Mouse (Mus musculus): ENCODE data around the gene Tmem168. TPM values are rescaled to one million over a fixed set of nuclear protein-coding genes. Genes with fewer than 3 reads are reported as not detected.
A peak's percentile ranks its signal among the peaks of the same experiment; 100 is the strongest.

Gene Tmem168
- polyA plus RNA-seq, 1 experiment from 2014 or later, result 38.4 TPM

GRCm38 (mm10) chr6:13603134-13603533 is 4.8 kb downstream of the Tmem168 start:
- no peak overlapping the region for H3K4me3 ChIP-seq (ENCODE audit: low read depth, low read length)
- H3K27me3 ChIP-seq (replicated peaks; ENCODE audit: control insufficient read depth, insufficient read depth, low read length), result no peaks in the 10 kb centered on the region
- H3K4me1 ChIP-seq (ENCODE audit: control insufficient read depth, insufficient read depth, low read length), result peaks cover 27% of the 10 kb centered on the region
- no peak for DNase-seq (ENCODE audit: low spot score)
- H3K9ac ChIP-seq (ENCODE audit: low read depth, low read length), result no peak overlapping the region
- no peak for ATAC-seq (ENCODE audit: low read depth)
- no peak overlapping the region for H3K27ac ChIP-seq (replicated peaks; ENCODE audit: low read depth, low read length)
- peaks cover 14% of the 10 kb centered on the region for H3K36me3 ChIP-seq (ENCODE audit: control insufficient read depth, insufficient read depth, low read length)
- H3K9me3 ChIP-seq (ENCODE audit: control insufficient read depth, low read length), result no peaks in the 10 kb centered on the region
- no peak overlapping the region for H3K4me2 ChIP-seq (ENCODE audit: low read depth, low read length)
- 86% methylated on average over 6 of the region's 6 CpGs for WGBS

- no peak overlapping the region for H3K4me3 ChIP-seq (ENCODE audit: low read depth, low read length)
- no peak overlapping the region for H3K9ac ChIP-seq (ENCODE audit: low read depth, low read length)
- no peaks in the 10 kb centered on the region for H3K9me3 ChIP-seq (ENCODE audit: control insufficient read depth, low read length)
- WGBS, result 35% methylated on average over 6 of the region's 6 CpGs
- no peak for ATAC-seq (ENCODE audit: low read depth)
- no peaks in the 10 kb centered on the region for H3K27me3 ChIP-seq (replicated peaks; ENCODE audit: control insufficient read depth, insufficient read depth, low read length)
- peak overlapping the region; percentile 32 for H3K4me2 ChIP-seq (ENCODE audit: low read depth, low read length)
- peaks cover 14% of the 10 kb centered on the region for H3K36me3 ChIP-seq (ENCODE audit: control insufficient read depth, insufficient read depth, low read length)
- H3K27ac ChIP-seq (replicated peaks; ENCODE audit: low read depth, low read length), result no peak overlapping the region; the same call in 1 of the 2 replicates
- H3K4me1 ChIP-seq (ENCODE audit: control insufficient read depth, insufficient read depth, low read length), result peaks cover 22% of the 10 kb centered on the region
- DNase-seq (ENCODE audit: low spot score), result peak; percentile 68
Observed at GRCm38 (mm10) chr6:13601587-13601986, 6.3 kb downstream of the Tmem168 start.

- ATAC-seq (ENCODE audit: low read depth), result no peak
- H3K27ac ChIP-seq (replicated peaks; ENCODE audit: low read depth, low read length), result no peak overlapping the region
- 62% methylated on average over 7 of the region's 7 CpGs for WGBS
Observed at GRCm38 (mm10) chr6:13598239-13598923, 9.5 kb downstream of the Tmem168 start.

GRCm38 (mm10) chr6:13592729-13593345 is 15.1 kb downstream of the Tmem168 start:
- H3K4me2 ChIP-seq (ENCODE audit: low read depth, low read length), result no peak overlapping the region
- DNase-seq (ENCODE audit: low spot score) (peak; percentile 32), ATAC-seq (ENCODE audit: low read depth) (no peak)
- 36% methylated on average over 4 of the region's 4 CpGs for WGBS
- H3K4me1 ChIP-seq (ENCODE audit: control insufficient read depth, insufficient read depth, low read length), result no peaks in the 10 kb centered on the region
- no peak overlapping the region for H3K9ac ChIP-seq (ENCODE audit: low read depth, low read length)
- peaks cover 45% of the 10 kb centered on the region for H3K36me3 ChIP-seq (ENCODE audit: control insufficient read depth, insufficient read depth, low read length)
- no peak overlapping the region for H3K4me3 ChIP-seq (ENCODE audit: low read depth, low read length)
- no peak overlapping the region for H3K27ac ChIP-seq (replicated peaks; ENCODE audit: low read depth, low read length)
- H3K27me3 ChIP-seq (replicated peaks; ENCODE audit: control insufficient read depth, insufficient read depth, low read length), result no peaks in the 10 kb centered on the region
- peaks cover 5% of the 10 kb centered on the region for H3K9me3 ChIP-seq (ENCODE audit: control insufficient read depth, low read length)

More at GRCm38 (mm10) chr6:13598239-13598923, 9.5 kb downstream of the Tmem168 start:
- H3K9ac ChIP-seq (ENCODE audit: low read depth, low read length), result no peak overlapping the region
- peaks cover 26% of the 10 kb centered on the region for H3K36me3 ChIP-seq (ENCODE audit: control insufficient read depth, insufficient read depth, low read length)
- no peak overlapping the region for H3K4me2 ChIP-seq (ENCODE audit: low read depth, low read length)
- H3K27me3 ChIP-seq (replicated peaks; ENCODE audit: control insufficient read depth, insufficient read depth, low read length), result no peaks in the 10 kb centered on the region
- H3K9me3 ChIP-seq (ENCODE audit: control insufficient read depth, low read length), result peaks cover 4% of the 10 kb centered on the region
- no peak for DNase-seq (ENCODE audit: low spot score)
- no peak overlapping the region for H3K4me3 ChIP-seq (ENCODE audit: low read depth, low read length)
- peaks cover 17% of the 10 kb centered on the region for H3K4me1 ChIP-seq (ENCODE audit: control insufficient read depth, insufficient read depth, low read length)

- H3K9me3 ChIP-seq (ENCODE audit: control insufficient read depth, low read length), result no peaks in the 10 kb centered on the region
- no peak overlapping the region for H3K27ac ChIP-seq (replicated peaks; ENCODE audit: low read depth, low read length)
- ATAC-seq (ENCODE audit: low read depth) (no peak), DNase-seq (ENCODE audit: low spot score) (no peak)
- WGBS, result 47% methylated on average over 2 of the region's 2 CpGs
- H3K9ac ChIP-seq (ENCODE audit: low read depth, low read length), result no peak overlapping the region
- no peak overlapping the region for H3K4me3 ChIP-seq (ENCODE audit: low read depth, low read length)
- no peaks in the 10 kb centered on the region for H3K4me1 ChIP-seq (ENCODE audit: control insufficient read depth, insufficient read depth, low read length)
- no peak overlapping the region for H3K4me2 ChIP-seq (ENCODE audit: low read depth, low read length)
- H3K27me3 ChIP-seq (replicated peaks; ENCODE audit: control insufficient read depth, insufficient read depth, low read length), result no peaks in the 10 kb centered on the region
- H3K36me3 ChIP-seq (ENCODE audit: control insufficient read depth, insufficient read depth, low read length), result peaks cover 27% of the 10 kb centered on the region
Observed at GRCm38 (mm10) chr6:13586560-13586959, 21.3 kb downstream of the Tmem168 start.

- H3K4me1 ChIP-seq (ENCODE audit: control insufficient read depth, insufficient read depth, low read length), result no peaks in the 10 kb centered on the region
- no peaks in the 10 kb centered on the region for H3K27me3 ChIP-seq (replicated peaks; ENCODE audit: control insufficient read depth, insufficient read depth, low read length)
- no peak overlapping the region for H3K4me3 ChIP-seq (ENCODE audit: low read depth, low read length)
- H3K4me2 ChIP-seq (ENCODE audit: low read depth, low read length), result no peak overlapping the region
- ATAC-seq (ENCODE audit: low read depth) (no peak), DNase-seq (ENCODE audit: low spot score) (no peak)
- H3K9ac ChIP-seq (ENCODE audit: low read depth, low read length), result no peak overlapping the region
- H3K36me3 ChIP-seq (ENCODE audit: control insufficient read depth, insufficient read depth, low read length), result peaks cover 27% of the 10 kb centered on the region
- WGBS, result 89% methylated on average over 8 of the region's 8 CpGs
- no peak overlapping the region for H3K27ac ChIP-seq (replicated peaks; ENCODE audit: low read depth, low read length)
- H3K9me3 ChIP-seq (ENCODE audit: control insufficient read depth, low read length), result no peaks in the 10 kb centered on the region
Observed at GRCm38 (mm10) chr6:13586154-13586553, 21.7 kb downstream of the Tmem168 start.

GRCm38 (mm10) chr6:13584788-13585187 is 23.1 kb downstream of the Tmem168 start:
- H3K36me3 ChIP-seq (ENCODE audit: control insufficient read depth, insufficient read depth, low read length), result peaks cover 20% of the 10 kb centered on the region
- H3K9ac ChIP-seq (ENCODE audit: low read depth, low read length), result no peak overlapping the region
- DNase-seq (ENCODE audit: low spot score) (no peak), ATAC-seq (ENCODE audit: low read depth) (no peak)
- H3K4me2 ChIP-seq (ENCODE audit: low read depth, low read length), result no peak overlapping the region
- no peak overlapping the region for H3K27ac ChIP-seq (replicated peaks; ENCODE audit: low read depth, low read length)
- no peak overlapping the region for H3K4me3 ChIP-seq (ENCODE audit: low read depth, low read length)
- no peaks in the 10 kb centered on the region for H3K4me1 ChIP-seq (ENCODE audit: control insufficient read depth, insufficient read depth, low read length)
- 82% methylated on average over 6 of the region's 6 CpGs for WGBS
- H3K27me3 ChIP-seq (replicated peaks; ENCODE audit: control insufficient read depth, insufficient read depth, low read length), result no peaks in the 10 kb centered on the region
- H3K9me3 ChIP-seq (ENCODE audit: control insufficient read depth, low read length), result no peaks in the 10 kb centered on the region

- WGBS, result 86% methylated on average over 1 of the region's 1 CpGs
- DNase-seq (ENCODE audit: low spot score) (no peak), ATAC-seq (ENCODE audit: low read depth) (no peak)
- Histone ChIP-seq H3K4me3 (ENCODE audit: low read depth, low read length) (no peak overlapping the region), H3K27ac (replicated peaks; ENCODE audit: low read depth, low read length) (no peak overlapping the region), H3K4me1 (ENCODE audit: control insufficient read depth, insufficient read depth, low read length) (no peaks in the 10 kb centered on the region), H3K27me3 (replicated peaks; ENCODE audit: control insufficient read depth, insufficient read depth, low read length) (no peaks in the 10 kb centered on the region), H3K9me3 (ENCODE audit: control insufficient read depth, low read length) (no peaks in the 10 kb centered on the region), H3K9ac (ENCODE audit: low read depth, low read length) (no peak overlapping the region), H3K4me2 (ENCODE audit: low read depth, low read length) (no peak overlapping the region), H3K36me3 (ENCODE audit: control insufficient read depth, insufficient read depth, low read length) (peaks cover 31% of the 10 kb centered on the region)
Observed at GRCm38 (mm10) chr6:13582075-13582474, 25.8 kb downstream of the Tmem168 start.

- WGBS, result 84% methylated on average over 1 of the region's 1 CpGs
- H3K27ac ChIP-seq (replicated peaks; ENCODE audit: low read depth, low read length), result no peak overlapping the region
- H3K4me2 ChIP-seq (ENCODE audit: low read depth, low read length), result no peak overlapping the region
- H3K36me3 ChIP-seq (ENCODE audit: control insufficient read depth, insufficient read depth, low read length), result no peaks in the 10 kb centered on the region
- no peaks in the 10 kb centered on the region for H3K9me3 ChIP-seq (ENCODE audit: control insufficient read depth, low read length)
- H3K4me1 ChIP-seq (ENCODE audit: control insufficient read depth, insufficient read depth, low read length), result no peaks in the 10 kb centered on the region
- no peak overlapping the region for H3K9ac ChIP-seq (ENCODE audit: low read depth, low read length)
- DNase-seq (ENCODE audit: low spot score) (no peak), ATAC-seq (ENCODE audit: low read depth) (no peak)
- no peak overlapping the region for H3K4me3 ChIP-seq (ENCODE audit: low read depth, low read length)
- no peaks in the 10 kb centered on the region for H3K27me3 ChIP-seq (replicated peaks; ENCODE audit: control insufficient read depth, insufficient read depth, low read length)
Observed at GRCm38 (mm10) chr6:13565734-13566133, 42.2 kb downstream of the Tmem168 start.
